Mouse (Mus musculus) left cerebral cortex, postnatal 25 days (tissue): ENCODE data around the gene Ak1. TPM values are rescaled to one million over a fixed set of nuclear protein-coding genes. Genes with fewer than 3 reads are reported as not detected.

Experiments used
- DNase-seq, 2 experiments: peaks; one replicate each; pipeline ENCODE4 v3.0.0; 2022; ENCODE audit warnings: low spot score in 2 of 2, mixed read lengths in 1 of 2
- intact Hi-C: fragments of 180-260 bp; cut with DNase I; formaldehyde crosslinking; loops from one replicate; pipeline ENCODE4 v1.15.1; 2025
- total RNA-seq, 2 experiments: library from RNA; stranded (reverse); gene quantifications; 2 replicates each; pipeline ENCODE4 v1.2.3; 2021

The Ak1 gene
- total RNA-seq, 2 experiments from 2014 or later, result 157 to 159 TPM

DNA sequence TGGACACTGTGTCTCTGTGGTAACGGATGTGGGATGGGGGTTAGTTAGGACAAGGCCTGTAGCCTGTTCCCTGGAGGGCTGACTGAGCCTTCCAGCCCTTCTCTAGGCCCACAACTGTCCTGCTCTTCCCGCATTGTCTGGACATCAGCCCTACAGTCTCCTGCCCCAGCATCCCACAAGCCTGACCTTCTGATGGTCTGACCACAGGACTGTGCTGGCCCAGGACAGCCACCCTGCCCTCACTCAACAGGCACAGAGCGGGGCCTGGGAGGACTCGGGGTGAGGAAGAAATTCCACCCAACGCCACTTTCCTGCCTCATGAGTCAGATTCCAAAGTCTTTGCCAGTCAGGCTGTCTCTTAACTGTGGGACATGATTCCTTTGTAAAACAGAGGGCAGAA, 23.9 kb upstream of the Ak1 start:
- intact Hi-C loops, result no loop called here
- no peak for DNase-seq

DNA sequence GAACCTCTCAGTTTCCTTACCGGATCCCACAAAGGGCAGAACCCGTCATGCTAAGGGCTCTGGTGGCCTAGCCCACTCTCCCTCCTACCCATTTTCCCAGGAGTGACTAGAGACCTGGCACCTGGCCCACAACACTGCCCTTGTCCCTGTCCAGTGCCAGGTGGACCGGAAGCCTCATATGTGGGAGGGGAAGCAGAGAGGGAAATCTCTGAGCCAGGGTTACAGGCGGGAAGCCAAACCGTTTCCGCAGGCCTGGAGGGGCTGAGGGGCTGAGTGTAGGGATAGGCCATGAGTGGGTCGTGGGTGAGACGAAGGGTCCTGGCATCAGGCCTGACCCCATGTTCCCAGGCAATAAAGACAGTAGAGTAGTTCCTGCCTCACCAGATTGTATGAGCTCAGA, 23.1 kb upstream of the Ak1 start:
- no peak for DNase-seq
- intact Hi-C loops, result no loop called here

GRCm38 (mm10) chr2:32599409-32599808, 22.1 kb upstream of the Ak1 start, which contains the start of gene St6galnac6:
St6galnac6 (plus strand) TSS chr2:32599709.
- DNase-seq, result no peak
- intact Hi-C loops, result no loop called here

GRCm38 (mm10) chr2:32601417-32602065, 20.0 kb upstream of the Ak1 start:
- intact Hi-C loops, result no loop called here
- no peak for DNase-seq

DNA sequence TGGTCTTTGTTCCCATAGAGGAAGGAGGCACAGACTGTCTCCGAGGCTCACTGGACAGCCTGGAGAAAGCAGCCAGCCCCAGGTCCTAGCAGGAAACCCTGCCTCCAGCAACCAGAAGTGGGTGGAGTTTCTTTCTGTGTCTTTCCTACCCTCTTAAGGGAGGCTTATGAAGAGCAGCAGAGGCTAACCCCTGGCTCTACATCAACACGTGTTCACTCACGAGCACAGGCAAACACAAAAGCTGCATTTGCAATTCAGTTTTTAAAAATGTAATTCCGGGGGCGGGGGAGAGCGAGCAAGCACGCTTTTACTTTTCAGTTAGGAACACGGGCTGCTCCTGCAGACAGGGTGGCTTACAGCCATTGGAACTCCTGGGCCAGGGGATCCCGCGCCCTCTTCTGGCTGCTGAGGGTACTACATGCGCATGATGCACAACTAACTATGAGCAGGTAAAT, 18.9 kb upstream of the Ak1 start:
- peak; percentile 85 to 93 for DNase-seq
- intact Hi-C loops, result no loop called here

GRCm38 (mm10) chr2:32604631-32605030, 16.9 kb upstream of the Ak1 start:
- no peak for DNase-seq
- intact Hi-C loops, result no loop called here

DNA sequence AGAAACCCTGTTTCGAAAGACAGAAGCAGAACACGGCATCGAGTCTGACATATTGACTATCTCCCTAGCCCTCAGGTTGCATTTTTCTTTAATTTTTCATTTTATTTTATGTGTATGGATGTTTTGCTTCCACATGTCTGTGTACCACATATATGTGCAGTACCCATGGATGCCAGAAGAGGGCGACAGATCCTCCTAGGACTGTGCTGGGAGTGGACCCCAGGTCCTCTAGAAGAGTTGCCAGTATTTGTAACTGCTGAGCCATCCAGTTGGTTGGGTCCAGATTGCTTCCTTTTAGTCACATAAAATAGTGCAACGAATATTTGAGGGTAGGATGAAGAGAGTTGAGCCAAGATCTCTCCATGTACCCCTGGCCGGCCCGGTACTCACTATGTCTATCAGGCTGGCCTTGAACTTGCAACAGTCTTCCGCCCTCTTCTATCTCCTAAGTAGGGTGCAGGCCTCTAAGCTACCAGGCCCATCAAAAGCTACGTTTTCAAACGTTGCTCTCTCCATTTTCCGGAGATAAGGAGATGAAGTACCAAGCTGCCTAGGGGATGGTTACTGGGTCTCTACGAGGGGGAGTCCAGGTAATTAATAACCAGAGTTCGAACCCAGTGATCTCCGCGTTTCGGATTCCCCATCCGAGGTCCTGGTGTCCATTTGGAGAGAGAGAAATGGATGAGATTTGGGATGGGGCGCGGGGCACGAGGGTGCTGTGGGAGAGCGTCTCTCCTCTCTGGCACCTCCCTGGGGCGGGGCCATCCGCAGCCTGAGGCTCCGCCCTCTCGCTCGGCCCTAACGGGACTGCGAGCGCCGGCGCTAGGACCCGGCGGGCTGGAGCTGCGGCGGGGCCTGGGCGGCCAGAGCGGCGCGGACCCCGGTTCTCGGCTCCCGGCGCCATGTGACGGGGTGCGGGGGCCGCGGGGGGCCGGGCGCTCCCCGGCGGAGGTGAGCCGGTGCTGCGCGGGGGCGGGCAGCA, 15.1 kb upstream of the Ak1 start:
- intact Hi-C loops, result loop anchor here (2.0 kb wide), 1 partner anchor 20 kb away; the partner anchor contains the start of gene St6galnac4
- DNase-seq, result peak; percentile 85 to 86

GRCm38 (mm10) chr2:32607262-32607947, 14.2 kb upstream of the Ak1 start:
- intact Hi-C loops, result loop anchor here (2.0 kb wide), 1 partner anchor 21 kb away; the partner anchor contains the start of gene St6galnac4
- peak; percentile 54 to 61 for DNase-seq

DNA sequence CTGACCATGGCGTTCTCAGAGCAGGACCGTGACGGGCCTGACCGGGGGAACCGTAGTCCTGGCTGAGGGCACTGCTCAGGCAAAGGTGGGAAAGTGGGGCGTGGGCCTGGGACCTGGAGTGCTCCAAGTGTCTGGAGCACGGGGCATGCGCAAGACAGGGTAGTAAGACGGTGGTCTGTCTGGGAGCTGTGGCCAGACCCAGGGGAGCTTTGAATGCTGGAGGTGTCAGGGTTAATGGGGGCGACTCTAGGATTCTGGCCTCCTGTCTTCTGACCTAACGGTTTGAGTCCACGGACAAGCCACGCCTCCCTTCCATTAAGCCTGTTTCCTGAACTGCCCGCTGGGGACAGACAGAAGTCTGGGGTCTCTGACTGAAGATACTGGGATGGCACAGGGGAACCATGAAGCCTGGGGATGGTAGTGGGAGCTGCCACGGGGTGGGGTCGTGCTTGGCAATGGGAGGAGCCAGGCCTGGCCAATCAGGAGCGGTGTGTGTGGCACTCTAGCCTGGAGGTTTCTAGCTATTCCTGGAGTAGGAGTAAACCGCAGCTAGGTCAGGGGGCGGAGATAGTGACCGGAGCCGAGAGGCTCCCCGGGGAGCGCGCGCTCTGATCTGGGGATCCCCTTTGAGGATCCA, 13.3 kb upstream of the Ak1 start:
- intact Hi-C loops, result no loop called here
- DNase-seq, result peak in 1 of 2 experiments; percentile 63

DNA sequence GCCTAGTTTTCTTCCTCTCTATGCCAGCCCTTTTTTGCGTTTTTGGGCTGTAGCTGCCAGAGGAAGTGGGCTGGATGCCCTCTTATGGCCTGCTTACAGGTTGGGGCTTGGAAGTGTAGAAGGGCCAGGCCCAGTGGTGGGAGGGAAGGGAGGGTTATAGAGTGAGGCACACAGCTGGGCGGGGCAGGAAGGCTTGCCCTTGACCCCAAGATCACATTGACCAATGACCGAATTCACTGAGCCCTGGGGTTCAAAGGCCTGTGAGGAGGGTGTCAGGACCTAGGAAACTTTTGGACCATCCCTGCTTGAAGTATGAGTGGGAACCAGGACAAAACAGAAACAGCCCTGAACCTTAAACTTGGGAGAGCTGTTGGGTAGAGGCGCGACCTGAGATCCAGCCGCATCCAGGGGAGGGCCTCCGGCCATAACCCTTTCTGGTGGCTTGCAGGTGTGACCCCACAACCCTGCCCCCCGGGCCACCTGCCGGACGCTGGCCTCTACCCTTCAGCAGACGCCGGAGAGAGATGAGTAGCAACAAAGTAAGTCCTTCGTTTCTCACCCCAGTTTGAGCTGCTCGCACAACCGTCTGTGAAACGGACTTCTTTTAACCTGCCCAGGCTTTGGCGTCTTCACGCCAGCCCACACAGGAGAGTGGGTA, 12.7 kb upstream of the Ak1 start:
- intact Hi-C loops, result no loop called here
- no peak for DNase-seq

DNA sequence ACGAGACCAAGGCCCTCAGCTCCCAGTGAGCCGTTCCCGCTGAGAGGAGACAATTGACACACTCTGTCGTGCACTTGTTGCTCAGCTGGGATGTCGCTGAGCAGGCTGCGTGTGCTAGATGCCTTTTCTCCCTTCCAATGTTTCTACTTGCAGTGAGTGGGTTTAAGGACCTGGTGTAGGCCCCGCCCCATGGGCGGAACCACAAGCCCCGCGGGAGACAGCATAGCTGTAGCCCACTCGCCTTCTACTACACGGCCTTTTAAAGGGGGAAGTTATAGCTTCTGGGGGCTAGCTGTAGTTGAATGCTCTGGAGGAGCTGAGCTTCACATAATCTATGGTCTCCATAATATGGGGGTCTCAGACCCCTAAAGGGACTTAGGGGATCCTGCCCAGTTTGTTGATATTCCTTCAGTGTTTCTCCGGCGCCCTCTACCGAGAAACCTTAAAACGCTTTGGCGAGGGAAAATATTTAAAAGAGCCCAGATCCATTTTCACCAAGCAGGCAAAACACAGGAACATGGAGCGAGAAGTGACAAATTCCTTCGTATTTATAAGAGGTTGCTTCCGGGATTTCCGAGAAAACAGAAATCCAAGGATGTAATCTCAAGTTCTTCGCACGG, 10.8 kb upstream of the Ak1 start:
- DNase-seq, result peak in 1 of 2 experiments; percentile 63
- intact Hi-C loops, result no loop called here

DNA sequence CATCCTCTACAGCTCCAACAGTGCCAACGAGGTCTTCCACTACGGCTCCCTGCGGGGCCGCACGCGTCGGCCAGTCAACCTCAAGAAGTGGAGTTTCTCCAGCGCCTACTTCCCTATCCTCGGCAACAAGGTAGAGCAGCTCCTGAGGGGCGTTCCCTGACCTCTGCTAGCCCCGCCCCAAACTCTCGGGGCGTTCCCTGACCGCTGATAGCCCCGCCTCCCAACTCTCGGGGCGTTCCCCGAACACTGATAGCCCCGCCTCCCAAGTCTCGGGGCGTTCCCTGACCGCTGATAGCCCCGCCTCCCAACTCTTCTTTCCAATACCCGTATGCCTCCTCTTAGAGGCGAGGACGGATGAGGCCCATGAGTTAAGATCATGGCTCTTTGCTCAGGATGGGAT, 9.3 kb upstream of the Ak1 start:
- intact Hi-C loops, result no loop called here
- DNase-seq, result no peak

- DNase-seq, result no peak
- intact Hi-C loops, result loop anchor here (5.0 kb wide), 1 partner anchor 35 kb away; no protein-coding TSS in a partner anchor
Measured at GRCm38 (mm10) chr2:32617109-32617508, 4.4 kb upstream of the Ak1 start.

DNA sequence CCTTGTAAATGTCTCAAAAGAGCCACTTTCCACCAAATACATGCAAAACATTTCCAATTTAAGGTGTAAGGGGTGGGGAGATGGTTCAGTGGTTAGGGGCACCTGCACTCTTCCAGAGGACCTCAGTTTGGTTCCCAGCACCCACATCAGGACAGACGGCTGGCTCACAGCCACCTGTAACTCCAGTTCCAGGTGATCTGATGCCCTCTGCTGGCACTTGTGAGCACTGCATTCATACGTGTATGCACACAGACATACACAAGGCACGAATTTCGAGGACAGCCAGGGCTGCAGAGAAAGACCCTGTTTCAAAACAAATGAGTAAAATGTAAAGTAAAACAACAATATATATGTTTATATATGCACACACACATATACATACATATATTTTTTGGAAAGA, 4.0 kb upstream of the Ak1 start:
- no peak for DNase-seq
- intact Hi-C loops, result loop anchor here (5.0 kb wide), 1 partner anchor 35 kb away; no protein-coding TSS in a partner anchor

GRCm38 (mm10) chr2:32618051-32618450, 3.5 kb upstream of the Ak1 start:
- DNase-seq, result no peak
- intact Hi-C loops, result loop anchor here (5.0 kb wide), 1 partner anchor 36 kb away; no protein-coding TSS in a partner anchor

DNA sequence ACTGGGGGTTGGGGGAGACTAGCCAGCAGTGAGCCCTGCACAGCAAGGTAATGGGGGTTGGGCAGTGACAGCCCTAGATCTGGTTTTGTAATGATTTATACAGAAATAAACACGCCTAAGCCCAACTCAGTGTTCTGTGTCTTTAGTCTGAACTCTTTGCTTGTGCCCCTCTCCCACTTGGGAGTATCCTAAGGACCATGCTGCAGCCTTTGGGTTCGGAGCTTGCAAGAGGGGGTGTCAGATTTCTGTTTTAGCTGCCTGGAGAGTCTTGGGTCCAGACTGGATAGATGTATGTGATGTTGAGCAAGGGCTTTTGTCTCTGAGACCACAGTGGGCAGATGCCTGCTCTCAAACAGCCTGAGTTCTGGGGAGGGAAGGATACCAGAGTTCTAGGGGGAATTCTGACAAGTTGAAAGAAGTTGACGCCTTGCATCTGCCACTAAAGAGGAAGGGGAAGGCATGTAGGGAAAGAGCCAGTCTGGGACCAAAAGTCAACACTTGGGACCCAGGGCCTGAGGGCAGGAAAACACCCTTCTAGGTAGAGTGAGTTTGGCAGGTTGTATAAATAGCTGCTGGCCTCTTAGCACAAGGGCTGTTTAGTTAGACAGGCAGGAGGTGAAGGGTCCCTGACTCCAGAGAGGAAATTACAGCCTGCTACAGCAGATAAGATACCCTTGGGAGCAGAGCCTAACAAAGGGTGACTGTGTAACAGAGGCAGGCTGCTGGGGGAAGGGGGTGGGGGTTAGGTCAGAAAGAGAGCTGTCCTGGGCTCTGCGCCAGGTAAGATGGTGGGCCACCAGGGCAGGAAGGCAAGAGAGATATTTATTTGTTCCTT, 659 bp upstream of the Ak1 start:
- no peak for DNase-seq
- intact Hi-C loops, result no loop called here

DNA sequence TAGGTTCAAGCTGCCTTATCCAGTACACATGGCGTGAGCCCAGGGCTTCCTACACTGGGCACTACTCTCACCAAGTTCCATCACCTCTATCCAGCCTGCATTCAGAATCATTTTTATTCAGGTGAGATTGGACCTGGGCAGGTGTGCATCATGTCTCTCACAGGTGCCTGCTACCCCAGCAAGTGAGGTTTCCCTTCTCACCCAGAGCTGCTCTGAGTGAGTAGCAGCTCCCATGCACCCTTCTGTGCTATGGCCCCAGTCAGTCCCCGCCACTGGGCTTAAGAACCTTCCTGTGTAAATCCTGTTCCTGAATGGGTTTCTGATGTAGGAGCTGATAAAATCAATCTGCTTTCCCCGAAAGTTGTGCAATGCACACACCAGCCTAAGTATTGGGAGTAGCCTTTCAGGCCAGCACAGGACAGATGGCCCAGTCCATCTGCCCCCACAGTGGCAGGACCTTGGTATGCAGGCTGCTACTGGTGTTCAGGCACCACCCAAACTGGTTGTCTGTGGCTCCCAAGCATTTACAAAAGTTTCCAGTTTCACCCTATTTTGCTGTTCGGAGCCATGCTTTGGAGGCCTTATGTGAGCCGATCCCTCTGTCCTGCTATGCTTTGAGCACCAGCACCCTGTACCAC, 2.7 kb downstream of the Ak1 start:
- no peak for DNase-seq
- intact Hi-C loops, result no loop called here
